Mouse (Mus musculus) spleen, postnatal 4 days (tissue): ENCODE measurements at regions not wholly inside any gene's neighbourhood (a gene's known extent, or its start where the extent isn't known, plus 50 kb on each side); places are given as distances from the start of the nearest gene placed in this dataset.

Experiments used
- DNase-seq, 2 experiments: peaks; one replicate each; pipeline ENCODE4 v3.0.0; 2022; ENCODE audit warnings: low spot score in 2 of 2

GRCm38 (mm10) chr19:14343890-14344289 is 254.0 kb downstream of the Tle4 start:
- no peak for DNase-seq

DNA sequence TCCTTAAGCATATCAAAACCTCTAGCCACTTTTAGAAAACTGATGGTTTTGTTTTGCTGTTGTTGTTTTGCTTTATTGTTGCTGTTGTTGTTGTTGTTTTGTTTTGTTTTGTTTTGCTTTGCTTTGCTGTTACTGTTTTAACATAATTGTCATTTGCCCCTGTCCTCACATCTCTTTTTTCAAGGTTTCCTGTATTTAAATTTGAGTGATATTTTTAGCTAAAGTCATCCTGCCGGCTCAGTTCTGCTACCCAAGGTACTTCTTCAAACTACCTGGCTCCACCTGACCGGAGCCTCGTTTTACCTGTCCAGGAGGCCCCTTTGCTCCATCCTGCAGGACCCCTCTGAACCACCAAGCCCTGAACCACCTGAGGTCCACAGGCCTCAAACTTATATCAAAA is 253.4 kb downstream of the Tle4 start:
- DNase-seq, result no peak

- DNase-seq, result no peak
Observed at GRCm38 (mm10) chr19:14347026-14347425, 250.8 kb downstream of the Tle4 start.

- DNase-seq, result no peak
Observed at GRCm38 (mm10) chr19:14347429-14347828, 250.4 kb downstream of the Tle4 start.

- DNase-seq, result no peak
Observed at GRCm38 (mm10) chr19:14349753-14350152, 248.1 kb downstream of the Tle4 start.

- no peak for DNase-seq
Observed at GRCm38 (mm10) chr19:14351728-14352340, 246.0 kb downstream of the Tle4 start.

GRCm38 (mm10) chr19:14352551-14352950 is 245.3 kb downstream of the Tle4 start:
- no peak for DNase-seq

- DNase-seq, result no peak
Observed at GRCm38 (mm10) chr19:14353151-14353550, 244.7 kb downstream of the Tle4 start.

DNA sequence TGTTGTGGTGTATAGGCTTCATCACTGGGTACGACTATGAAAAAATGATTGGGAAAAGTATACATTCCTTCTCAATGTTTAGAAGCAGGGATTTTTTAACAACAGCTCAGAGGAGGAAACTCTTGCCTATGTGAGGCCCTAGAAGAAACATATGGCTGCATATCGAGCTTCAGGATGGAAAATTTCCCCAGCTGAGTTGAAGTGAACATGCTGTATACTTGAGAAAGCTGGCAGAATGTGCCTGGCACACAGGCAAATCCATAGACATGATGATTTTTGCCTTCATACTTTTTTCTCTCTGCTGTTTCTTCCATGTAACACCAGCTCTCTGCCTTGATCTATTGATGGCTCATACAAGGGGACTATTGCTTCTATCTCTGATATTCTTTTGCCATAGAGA is 242.7 kb downstream of the Tle4 start:
- DNase-seq, result no peak

- no peak for DNase-seq
Observed at GRCm38 (mm10) chr19:14355946-14356345, 241.9 kb downstream of the Tle4 start.

GRCm38 (mm10) chr19:14360611-14361010 is 237.2 kb downstream of the Tle4 start:
- no peak for DNase-seq

DNA sequence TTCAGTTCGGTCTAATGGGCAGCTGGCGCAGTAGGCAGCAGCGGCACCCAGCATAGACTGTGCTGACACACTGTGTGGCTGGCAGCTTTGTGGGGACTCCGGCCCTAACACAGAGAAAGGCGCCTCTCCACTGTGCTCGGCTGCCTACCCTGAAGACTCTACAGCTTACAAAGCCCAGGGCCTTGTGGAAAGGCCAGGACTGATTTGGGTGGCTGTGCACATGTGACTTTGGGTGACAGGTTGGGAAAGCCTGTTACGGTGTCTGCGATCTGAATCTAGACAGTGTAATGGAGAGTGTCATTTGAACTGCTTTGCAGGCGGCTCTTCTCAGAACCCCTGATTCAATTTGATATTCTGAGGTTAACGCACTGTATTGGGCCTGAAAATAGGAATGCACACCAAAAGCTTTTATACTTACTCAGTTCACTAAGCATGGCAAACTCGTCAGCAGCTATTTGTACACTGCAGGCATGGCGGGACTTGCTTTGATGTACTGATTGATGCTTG is 228.7 kb downstream of the Tle4 start:
- DNase-seq, result no peak

DNA sequence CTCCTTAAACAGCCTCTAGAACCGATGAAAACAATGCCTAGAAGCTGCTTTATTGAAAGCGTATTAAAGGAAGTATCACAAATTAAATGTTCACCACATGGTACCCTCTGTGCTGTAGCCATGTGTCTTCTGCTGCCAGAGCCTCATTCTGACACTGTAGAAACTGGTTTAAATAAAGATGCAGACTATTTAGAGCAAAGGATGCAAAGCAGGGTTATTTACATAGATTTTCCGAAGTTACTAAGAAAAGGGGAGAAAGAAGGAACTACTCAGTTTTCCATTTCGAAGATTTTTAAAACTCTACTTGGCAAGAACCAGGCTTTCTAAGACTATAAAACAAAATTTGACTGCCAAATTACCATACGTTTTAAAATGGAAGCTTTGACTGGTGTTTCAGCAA is 226.5 kb downstream of the Tle4 start:
- no peak for DNase-seq

GRCm38 (mm10) chr19:14373996-14374395 is 223.9 kb downstream of the Tle4 start:
- no peak for DNase-seq

DNA sequence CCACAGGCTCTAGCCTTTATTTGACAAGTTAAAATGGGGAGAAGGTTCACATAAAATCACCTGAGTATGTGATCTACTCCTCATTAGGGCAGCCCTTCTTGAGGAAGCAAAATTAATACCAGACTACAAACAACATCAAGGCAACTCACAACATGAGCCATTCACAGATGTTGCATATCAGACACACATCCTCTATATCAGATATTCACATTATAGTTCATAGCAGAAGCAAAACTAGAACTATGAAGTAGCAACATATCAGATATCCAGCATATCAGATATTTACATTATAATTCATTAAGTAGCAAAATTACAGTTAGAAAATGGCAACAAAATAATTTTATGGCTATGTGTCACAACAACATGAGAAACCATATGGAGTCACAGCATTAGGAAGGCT is 217.0 kb downstream of the Tle4 start:
- DNase-seq, result no peak

DNA sequence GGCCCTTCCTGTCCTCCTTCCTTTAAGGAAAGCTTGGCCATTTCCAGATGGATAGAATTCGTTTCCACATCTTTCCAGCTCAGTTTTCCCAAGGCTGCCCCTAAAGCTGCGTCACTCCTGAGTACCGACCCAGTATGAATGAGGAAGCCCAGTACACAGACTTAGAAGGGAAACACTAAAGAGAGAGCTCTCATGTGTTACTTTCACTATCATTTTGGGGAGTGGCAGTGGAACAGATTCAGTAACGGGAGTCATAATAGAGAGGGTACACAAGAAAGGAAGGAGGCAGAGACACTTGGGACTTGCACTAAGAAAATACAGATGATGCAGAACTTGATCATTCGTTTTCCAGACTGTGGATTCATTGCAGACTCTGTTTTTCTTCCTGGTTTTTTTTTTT is 210.1 kb downstream of the Tle4 start:
- DNase-seq, result no peak

DNA sequence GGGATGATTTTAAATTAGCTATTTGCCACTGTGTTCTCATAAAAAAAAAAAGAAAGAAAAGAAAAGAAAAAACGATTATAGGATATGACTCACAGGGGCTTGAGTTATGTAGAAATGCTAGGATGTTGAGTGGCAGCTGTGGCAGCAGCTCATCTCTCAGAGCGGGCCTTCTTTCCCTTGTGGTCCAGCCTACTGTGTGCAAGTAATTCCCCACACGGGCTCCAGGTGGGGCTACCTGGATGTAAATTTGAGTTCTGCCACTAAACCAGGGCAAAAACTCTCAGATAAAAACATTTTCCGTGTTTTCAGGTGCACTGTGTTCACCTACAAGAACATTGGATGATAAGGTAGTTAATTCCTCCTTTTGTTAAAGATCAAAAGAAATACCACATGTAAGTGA is 209.3 kb downstream of the Tle4 start:
- DNase-seq, result no peak

- DNase-seq, result no peak
Observed at GRCm38 (mm10) chr19:14389881-14390837, 207.7 kb downstream of the Tle4 start.

DNA sequence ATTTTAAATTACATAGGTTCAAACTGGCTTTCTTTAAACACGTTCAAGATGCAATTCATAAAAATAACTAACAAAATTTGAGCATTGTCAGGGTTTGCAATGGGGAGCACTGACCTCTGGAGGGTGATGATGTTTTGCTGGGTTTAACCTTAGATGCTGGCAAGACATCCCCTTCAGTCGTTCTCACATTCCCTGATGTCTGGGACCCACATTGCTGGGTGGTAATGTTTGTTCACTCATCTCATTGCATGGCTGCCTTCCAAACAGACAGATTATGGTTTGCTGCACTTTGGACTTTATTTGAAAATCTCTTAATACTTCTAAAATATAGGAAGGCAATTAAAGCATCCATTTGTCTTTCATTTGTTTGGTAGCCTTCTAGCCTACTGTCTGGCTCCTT is 206.9 kb downstream of the Tle4 start:
- DNase-seq, result no peak
